Mouse (Mus musculus) midbrain, embryonic 14.5 days (tissue): ENCODE measurements around the gene Zfp709. TPM values are rescaled to one million over a fixed set of nuclear protein-coding genes. Genes with fewer than 3 reads are reported as not detected.
"Not testable (repeated sequence)": the region's sequence is repeated elsewhere in the genome, so short reads cannot be mapped to it uniquely, and the experiment has no call there.

ENCODE experiments used
- ATAC-seq: fragments of 200-750 bp; cut with Nextera tagmentation; 2 replicates; pipeline ENCODE4 v1.8.0; 2017; ENCODE audit warnings: moderate number of reproducible peaks, moderate library complexity; ENCODE audit not compliant: low FRiP score, low TSS enrichment
- DNase-seq: peaks from one replicate; pipeline ENCODE4 v3.0.0-alpha.2; 2015
- H3K27ac ChIP-seq: fragments of 300-500 bp; sonication (generic); replicated peaks from 2 replicates; pipeline ENCODE4 v1.5.1; 2014; ENCODE audit warnings: mild to moderate bottlenecking, low read depth, low read length, moderate library complexity
- H3K27me3 ChIP-seq: fragments of 300-500 bp; sonication (generic); 2 replicates; pipeline ENCODE4 v1.6.1; 2014; ENCODE audit warnings: low read length, control low read depth, mixed read lengths; ENCODE audit not compliant: control insufficient read depth, insufficient read depth
- H3K36me3 ChIP-seq: fragments of 300-500 bp; sonication (generic); 2 replicates; pipeline ENCODE4 v1.6.1; 2014; ENCODE audit warnings: low read length, control low read depth; ENCODE audit not compliant: control insufficient read depth, insufficient read depth
- H3K4me1 ChIP-seq: fragments of 300-500 bp; sonication (generic); 2 replicates; pipeline ENCODE4 v1.6.1; 2014; ENCODE audit warnings: mild to moderate bottlenecking, antibody characterized with exemption, low read length, control low read depth; ENCODE audit not compliant: control insufficient read depth, insufficient read depth
- H3K4me2 ChIP-seq: fragments of 300-500 bp; sonication (generic); 2 replicates; pipeline ENCODE4 v1.6.1; 2014; ENCODE audit warnings: mild to moderate bottlenecking, low read length, moderate library complexity
- H3K4me3 ChIP-seq: fragments of 300-500 bp; sonication (generic); replicated peaks from 2 replicates; pipeline ENCODE4 v1.5.1; 2014; ENCODE audit warnings: low read depth, low read length
- H3K9ac ChIP-seq: fragments of 300-500 bp; sonication (generic); replicated peaks from 2 replicates; pipeline ENCODE4 v1.6.1; 2014; ENCODE audit warnings: mild to moderate bottlenecking, low read length, moderate library complexity
- H3K9me3 ChIP-seq: fragments of 300-500 bp; sonication (generic); 2 replicates; pipeline ENCODE4 v1.6.1; 2016; ENCODE audit warnings: low read length, control low read depth, mixed read lengths; ENCODE audit not compliant: control insufficient read depth
- WGBS: fragments of 180-500 bp; shearing (Covaris S2); extraction: QIAGEN DNeasy Blood & Tissue Kit; methylation state at CpG from one replicate; pipeline ENCODE4 v1.1.7; 2014; 5-methylcytosine and 5-hydroxymethylcytosine counted together
- polyA plus RNA-seq: library from polyadenylated mRNA; unstranded; fragments of >200 nt; fragmentation: Nextera tagmentation; extraction: Ambion mirVana; gene quantifications from 2 replicates; pipeline ENCODE4 v1.2.1, GENCODE M21; 2014

Zfp709 gene
- polyA plus RNA-seq, 1 experiment from 2014 or later = 12.6 TPM

GRCm38 (mm10) chr8:71908309-71909261, 26.8 kb downstream of the Zfp709 start, which contains the start of the genes Zfp882 and Zfp617:
TSS of gene Zfp882 (plus strand) at chr8:71908608.
TSS of gene Zfp617 (plus strand) at chr8:71908635.
- peak within 1 kb of the TSS; percentile 100 for H3K27ac ChIP-seq
- H3K9ac ChIP-seq = peak within 1 kb of the TSS; percentile 96
- H3K36me3 ChIP-seq = peaks cover 3% of the 10 kb centered on the region; the same call in 1 of the 2 replicates
- H3K9me3 ChIP-seq = no peaks in the 10 kb centered on the region
- DNase-seq (peak; percentile 93), ATAC-seq (peak; percentile 94)
- H3K4me1 ChIP-seq = peaks cover 3% of the 10 kb centered on the region; the same call in 1 of the 2 replicates
- WGBS = 5% methylated on average over 47 of the region's 47 CpGs
- H3K4me2 ChIP-seq = peak within 1 kb of the TSS; percentile 58
- no peaks in the 10 kb centered on the region for H3K27me3 ChIP-seq
- H3K4me3 ChIP-seq = peak within 1 kb of the TSS; percentile 73

GRCm38 (mm10) chr8:71912286-71912685, 30.5 kb downstream of the Zfp709 start:
- Histone ChIP-seq H3K36me3 (peaks cover 35% of the 10 kb centered on the region), H3K9me3 (no peaks in the 10 kb centered on the region), H3K4me1 (peaks cover 3% of the 10 kb centered on the region; the same call in 1 of the 2 replicates), H3K4me2 (no peak overlapping the region), H3K9ac (no peak overlapping the region), H3K4me3 (no peak overlapping the region), H3K27me3 (no peaks in the 10 kb centered on the region), H3K27ac (no peak overlapping the region)
- DNase-seq (no peak), ATAC-seq (no peak)
- 92% methylated on average over 2 of the region's 2 CpGs for WGBS

GRCm38 (mm10) chr8:71922567-71923401, 41.0 kb downstream of the Zfp709 start:
- DNase-seq (peak; percentile 97), ATAC-seq (peak; percentile 99)
- H3K36me3 ChIP-seq = no peaks in the 10 kb centered on the region; the same call in 1 of the 2 replicates
- H3K9me3 ChIP-seq = no peaks in the 10 kb centered on the region
- peak overlapping the region; percentile 95 for H3K27ac ChIP-seq
- peak overlapping the region; percentile 71 for H3K4me3 ChIP-seq
- peaks cover 4% of the 10 kb centered on the region; the same call in 1 of the 2 replicates for H3K4me1 ChIP-seq
- H3K9ac ChIP-seq = peak overlapping the region; percentile 82
- no peaks in the 10 kb centered on the region for H3K27me3 ChIP-seq
- under 1% methylated on average over 57 of the region's 57 CpGs for WGBS
- peak overlapping the region; percentile 62 for H3K4me2 ChIP-seq

GRCm38 (mm10) chr8:71925791-71926190, 44.0 kb downstream of the Zfp709 start:
- peaks cover 4% of the 10 kb centered on the region; the same call in 1 of the 2 replicates for H3K4me1 ChIP-seq
- ATAC-seq (no peak), DNase-seq (no peak)
- no peak overlapping the region for H3K4me2 ChIP-seq
- H3K27me3 ChIP-seq = no peaks in the 10 kb centered on the region
- H3K36me3 ChIP-seq = peaks cover 20% of the 10 kb centered on the region
- H3K9me3 ChIP-seq = no peaks in the 10 kb centered on the region
- no peak overlapping the region for H3K4me3 ChIP-seq
- no peak overlapping the region for H3K27ac ChIP-seq
- H3K9ac ChIP-seq = no peak overlapping the region
- 96% methylated on average over 5 of the region's 5 CpGs for WGBS

GRCm38 (mm10) chr8:71926551-71926950, 44.7 kb downstream of the Zfp709 start:
- ATAC-seq (no peak), DNase-seq (no peak)
- H3K4me1 ChIP-seq = peaks cover 4% of the 10 kb centered on the region; the same call in 1 of the 2 replicates
- H3K36me3 ChIP-seq = peaks cover 26% of the 10 kb centered on the region
- no peaks in the 10 kb centered on the region for H3K9me3 ChIP-seq
- WGBS = 96% methylated on average over 3 of the region's 3 CpGs
- no peaks in the 10 kb centered on the region for H3K27me3 ChIP-seq
- H3K4me3 ChIP-seq = no peak overlapping the region
- H3K9ac ChIP-seq = no peak overlapping the region
- no peak overlapping the region for H3K4me2 ChIP-seq
- H3K27ac ChIP-seq = no peak overlapping the region

GRCm38 (mm10) chr8:71927779-71928178, 46.0 kb downstream of the Zfp709 start:
- no peak overlapping the region for H3K4me2 ChIP-seq
- H3K9me3 ChIP-seq = no peaks in the 10 kb centered on the region
- no peak overlapping the region for H3K9ac ChIP-seq
- H3K27ac ChIP-seq = no peak overlapping the region
- no peak overlapping the region for H3K4me3 ChIP-seq
- DNase-seq (no peak), ATAC-seq (no peak)
- peaks cover 4% of the 10 kb centered on the region; the same call in 1 of the 2 replicates for H3K4me1 ChIP-seq
- peaks cover 30% of the 10 kb centered on the region for H3K36me3 ChIP-seq
- no peaks in the 10 kb centered on the region for H3K27me3 ChIP-seq

- H3K36me3 ChIP-seq, H3K9ac ChIP-seq, H3K4me3 ChIP-seq, H3K27ac ChIP-seq, ATAC-seq, H3K9me3 ChIP-seq, H3K4me2 ChIP-seq, H3K4me1 ChIP-seq, H3K27me3 ChIP-seq, DNase-seq: not testable (repeated sequence)
- 86% methylated on average over 2 of the region's 2 CpGs for WGBS
Measured at GRCm38 (mm10) chr8:71938037-71938436, 56.2 kb downstream of the Zfp709 start.
